Mouse (Mus musculus): ENCODE measurements at regions not wholly inside any gene's neighbourhood (a gene's known extent, or its start where the extent isn't known, plus 50 kb on each side); places are given as distances from the start of the nearest gene placed in this dataset.

DNA sequence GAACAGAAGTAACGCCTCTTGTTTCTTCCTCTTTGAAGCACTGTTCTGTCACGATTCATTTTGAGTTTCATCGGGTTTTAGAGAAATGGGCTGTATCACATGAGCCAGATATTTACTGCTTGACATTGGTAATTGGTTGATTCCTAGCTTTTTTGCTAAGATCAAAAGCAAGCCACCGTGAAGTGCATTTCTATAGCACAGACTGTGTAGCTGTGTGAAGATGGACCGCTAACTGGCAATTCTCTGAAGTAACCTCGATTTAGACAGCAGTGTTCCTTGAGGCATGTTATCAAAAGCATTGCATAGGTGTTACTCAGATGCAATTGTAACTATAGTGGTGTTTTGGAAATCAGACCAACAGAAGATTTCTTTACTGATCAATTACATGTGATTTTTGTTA, 64.1 kb upstream of the C1qtnf3 start:
- no peaks in the 10 kb centered on the region for H3K79me3 ChIP-seq (ENCODE audit: low read depth)
- no peaks in the 10 kb centered on the region for H3K79me2 ChIP-seq (ENCODE audit: control insufficient read depth, insufficient read depth)
- no peak overlapping the region for H3K4me3 ChIP-seq (ENCODE audit: insufficient read depth, poor library complexity, severe bottlenecking)
- H3ac ChIP-seq (ENCODE audit: control insufficient read depth, insufficient read length, low read depth), result no peak overlapping the region
- no peaks in the 10 kb centered on the region for H3K27me3 ChIP-seq (ENCODE audit: control insufficient read depth, insufficient read depth, insufficient read length)
- no peak for TF ChIP-seq MYOD1 (IDR thresholded peaks at IDR 0.05; ENCODE audit: control insufficient read depth, insufficient read length, low read depth)
- no peak for TF ChIP-seq FOSL1 (IDR thresholded peaks at IDR 0.05; ENCODE audit: insufficient read depth, low read length, poor library complexity, severe bottlenecking)
- TF ChIP-seq USF1 (IDR thresholded peaks at IDR 0.05; ENCODE audit: low read depth), result no peak
- TF ChIP-seq MYOG (IDR thresholded peaks at IDR 0.05; ENCODE audit: control insufficient read depth, extremely low read depth, insufficient read length), result no peak
- TF ChIP-seq MAX (IDR thresholded peaks at IDR 0.05), result no peak
- TF ChIP-seq CTCF (IDR thresholded peaks at IDR 0.05; ENCODE audit: control insufficient read depth, insufficient read depth, insufficient read length), result no peak
- no peak for TF ChIP-seq CEBPB (IDR thresholded peaks at IDR 0.05; ENCODE audit: low read depth)
- H3K36me3 ChIP-seq (ENCODE audit: control insufficient read depth, insufficient read depth), result no peaks in the 10 kb centered on the region

DNA sequence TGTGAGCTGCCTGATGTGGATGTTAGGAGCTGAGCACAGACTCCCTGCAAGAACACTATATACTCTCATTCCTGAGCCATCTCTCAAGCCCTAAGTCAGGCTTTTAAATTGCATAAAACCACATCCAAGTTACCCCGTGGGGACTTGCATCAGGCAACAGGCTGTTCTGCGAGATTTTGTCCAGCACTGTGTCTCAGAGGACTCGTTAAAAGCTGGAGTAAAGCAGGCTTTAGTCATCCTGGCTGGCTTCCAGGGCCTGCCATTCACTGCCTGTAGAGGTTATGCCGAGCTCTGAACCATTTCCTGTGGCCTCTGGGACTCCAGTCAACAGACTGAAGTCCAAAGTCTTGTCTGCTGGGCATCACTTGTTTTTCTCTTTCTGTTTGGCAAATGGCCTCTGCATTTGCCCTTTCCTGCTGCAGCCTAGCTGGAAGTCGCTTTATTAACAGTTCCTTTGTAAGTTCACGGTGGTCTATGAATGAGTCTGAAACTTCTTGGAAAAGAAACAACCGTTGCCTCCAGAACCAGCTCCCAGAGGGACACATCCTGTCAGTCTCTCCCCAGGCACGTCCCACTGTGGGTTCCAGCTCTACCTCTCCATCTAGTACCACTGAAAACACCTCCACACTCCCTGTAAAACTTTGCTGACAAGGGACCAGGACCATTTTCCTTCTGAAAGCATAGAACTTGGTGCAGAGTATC, 61.8 kb upstream of the C1qtnf3 start:
- Histone ChIP-seq H3K79me3 (ENCODE audit: low read depth) (no peaks in the 10 kb centered on the region), H3K36me3 (ENCODE audit: control insufficient read depth, insufficient read depth) (no peaks in the 10 kb centered on the region), H3K79me2 (ENCODE audit: control insufficient read depth, insufficient read depth) (no peaks in the 10 kb centered on the region), H3K27me3 (ENCODE audit: control insufficient read depth, insufficient read depth, insufficient read length) (no peaks in the 10 kb centered on the region), H3K4me3 (ENCODE audit: insufficient read depth, poor library complexity, severe bottlenecking) (no peak overlapping the region), H3ac (ENCODE audit: control insufficient read depth, insufficient read length, low read depth) (no peak overlapping the region)
- TF ChIP-seq MAX (IDR thresholded peaks at IDR 0.05) (no peak), MYOG (IDR thresholded peaks at IDR 0.05; ENCODE audit: control insufficient read depth, extremely low read depth, insufficient read length) (no peak), FOSL1 (IDR thresholded peaks at IDR 0.05; ENCODE audit: insufficient read depth, low read length, poor library complexity, severe bottlenecking) (peak; percentile 66), CEBPB (IDR thresholded peaks at IDR 0.05; ENCODE audit: low read depth) (peak; percentile 89), MYOD1 (IDR thresholded peaks at IDR 0.05; ENCODE audit: control insufficient read depth, insufficient read length, low read depth) (peak; percentile 59), USF1 (IDR thresholded peaks at IDR 0.05; ENCODE audit: low read depth) (peak; percentile 4), CTCF (IDR thresholded peaks at IDR 0.05; ENCODE audit: control insufficient read depth, insufficient read depth, insufficient read length) (no peak)

DNA sequence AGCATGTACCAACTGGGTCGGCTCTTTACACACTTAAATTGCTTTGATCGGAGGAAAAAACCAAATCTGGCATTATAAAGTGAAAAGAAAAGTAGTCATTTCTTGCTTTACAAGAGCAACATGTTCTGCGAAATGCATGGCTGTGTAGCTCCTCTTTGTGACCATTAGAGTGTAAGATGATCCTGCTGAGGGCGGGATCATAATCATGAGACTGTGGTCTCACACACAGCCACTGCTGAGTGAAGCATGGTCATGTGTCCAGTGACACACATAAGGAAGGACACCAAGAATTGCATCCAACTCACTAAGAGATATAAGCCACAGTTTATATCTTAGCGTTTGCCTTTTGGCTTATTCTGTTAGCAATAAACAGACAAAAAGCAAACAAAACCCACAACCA, 53.8 kb upstream of the C1qtnf3 start:
- Histone ChIP-seq H3K4me3 (ENCODE audit: insufficient read depth, poor library complexity, severe bottlenecking) (no peak overlapping the region), H3K79me2 (ENCODE audit: control insufficient read depth, insufficient read depth) (no peaks in the 10 kb centered on the region), H3ac (ENCODE audit: control insufficient read depth, insufficient read length, low read depth) (no peak overlapping the region), H3K79me3 (ENCODE audit: low read depth) (no peaks in the 10 kb centered on the region), H3K36me3 (ENCODE audit: control insufficient read depth, insufficient read depth) (no peaks in the 10 kb centered on the region), H3K27me3 (ENCODE audit: control insufficient read depth, insufficient read depth, insufficient read length) (no peaks in the 10 kb centered on the region)
- TF ChIP-seq FOSL1 (IDR thresholded peaks at IDR 0.05; ENCODE audit: insufficient read depth, low read length, poor library complexity, severe bottlenecking), result no peak
- TF ChIP-seq USF1 (IDR thresholded peaks at IDR 0.05; ENCODE audit: low read depth), result peak; percentile 93
- no peak for TF ChIP-seq MYOD1 (IDR thresholded peaks at IDR 0.05; ENCODE audit: control insufficient read depth, insufficient read length, low read depth)
- peak; percentile 43 for TF ChIP-seq MAX (IDR thresholded peaks at IDR 0.05)
- no peak for TF ChIP-seq CEBPB (IDR thresholded peaks at IDR 0.05; ENCODE audit: low read depth)

DNA sequence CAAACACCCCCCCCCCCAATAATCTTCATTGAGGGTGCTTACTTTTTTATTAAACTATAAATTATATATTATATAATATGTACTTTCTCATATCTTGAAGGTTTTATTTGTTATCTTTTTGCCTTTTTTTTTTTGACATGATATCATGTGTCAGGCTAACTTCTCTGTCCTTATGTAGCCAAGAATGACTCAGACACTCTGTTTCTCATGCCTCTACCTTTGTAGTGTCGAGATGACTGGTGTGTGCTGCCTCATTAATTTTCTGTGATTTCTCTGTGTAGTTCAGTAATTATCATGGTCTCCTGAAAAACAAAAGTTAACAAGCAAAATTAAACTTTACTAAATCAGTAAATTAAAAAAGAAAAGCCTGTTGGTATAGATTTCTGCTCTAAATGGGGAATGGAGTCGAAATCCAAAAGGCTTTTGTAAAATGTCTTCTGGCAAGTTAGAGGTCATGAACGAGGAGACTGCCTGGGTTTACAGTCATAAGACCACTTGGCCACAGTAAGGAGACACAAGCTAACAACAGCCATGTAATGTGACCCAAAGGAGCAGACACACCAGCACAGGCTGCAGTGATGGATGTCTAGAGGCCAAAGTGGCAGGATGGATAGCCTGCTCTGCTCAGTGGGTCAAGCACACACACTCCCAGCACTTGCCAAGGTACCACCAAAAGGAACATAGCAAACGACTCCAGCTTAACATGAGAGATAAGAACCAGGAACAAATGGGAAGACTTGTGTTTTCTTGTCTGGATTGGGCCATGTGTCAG, 53.2 kb upstream of the C1qtnf3 start:
- Histone ChIP-seq H3ac (ENCODE audit: control insufficient read depth, insufficient read length, low read depth) (no peak overlapping the region), H3K79me2 (ENCODE audit: control insufficient read depth, insufficient read depth) (no peaks in the 10 kb centered on the region), H3K79me3 (ENCODE audit: low read depth) (no peaks in the 10 kb centered on the region), H3K4me3 (ENCODE audit: insufficient read depth, poor library complexity, severe bottlenecking) (no peak overlapping the region), H3K36me3 (ENCODE audit: control insufficient read depth, insufficient read depth) (no peaks in the 10 kb centered on the region), H3K27me3 (ENCODE audit: control insufficient read depth, insufficient read depth, insufficient read length) (no peaks in the 10 kb centered on the region)
- TF ChIP-seq CEBPB (IDR thresholded peaks at IDR 0.05; ENCODE audit: low read depth) (no peak), MAX (IDR thresholded peaks at IDR 0.05) (no peak), MYOD1 (IDR thresholded peaks at IDR 0.05; ENCODE audit: control insufficient read depth, insufficient read length, low read depth) (no peak), CTCF (IDR thresholded peaks at IDR 0.05; ENCODE audit: control insufficient read depth, insufficient read depth, insufficient read length) (no peak), USF1 (IDR thresholded peaks at IDR 0.05; ENCODE audit: low read depth) (no peak), FOSL1 (IDR thresholded peaks at IDR 0.05; ENCODE audit: insufficient read depth, low read length, poor library complexity, severe bottlenecking) (no peak), MYOG (IDR thresholded peaks at IDR 0.05; ENCODE audit: control insufficient read depth, extremely low read depth, insufficient read length) (no peak)

DNA sequence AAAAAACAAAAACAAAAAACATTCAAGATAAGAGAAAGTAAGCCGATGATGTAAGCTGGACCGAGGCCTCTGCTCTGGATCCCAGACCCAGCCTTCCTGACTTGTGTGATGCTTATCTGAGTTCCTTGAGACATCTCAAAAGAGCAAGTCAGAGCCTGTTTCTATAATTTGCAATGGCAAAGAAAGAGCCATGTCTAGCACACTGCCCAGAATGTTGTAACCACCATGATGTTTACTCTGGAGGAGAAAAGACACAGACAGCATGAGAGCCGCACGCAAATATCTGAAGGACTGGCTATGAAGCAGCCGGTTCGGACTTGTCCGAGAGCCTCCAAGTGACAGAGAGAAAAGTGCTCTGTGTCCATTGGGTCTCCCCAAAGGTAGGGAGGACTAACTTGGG, 52.2 kb upstream of the C1qtnf3 start:
- Histone ChIP-seq H3K27me3 (ENCODE audit: control insufficient read depth, insufficient read depth, insufficient read length) (no peaks in the 10 kb centered on the region), H3ac (ENCODE audit: control insufficient read depth, insufficient read length, low read depth) (no peak overlapping the region), H3K79me3 (ENCODE audit: low read depth) (no peaks in the 10 kb centered on the region), H3K36me3 (ENCODE audit: control insufficient read depth, insufficient read depth) (no peaks in the 10 kb centered on the region), H3K79me2 (ENCODE audit: control insufficient read depth, insufficient read depth) (no peaks in the 10 kb centered on the region), H3K4me3 (ENCODE audit: insufficient read depth, poor library complexity, severe bottlenecking) (no peak overlapping the region)
- TF ChIP-seq FOSL1 (IDR thresholded peaks at IDR 0.05; ENCODE audit: insufficient read depth, low read length, poor library complexity, severe bottlenecking) (no peak), MYOG (IDR thresholded peaks at IDR 0.05; ENCODE audit: control insufficient read depth, extremely low read depth, insufficient read length) (no peak), CEBPB (IDR thresholded peaks at IDR 0.05; ENCODE audit: low read depth) (no peak), MYOD1 (IDR thresholded peaks at IDR 0.05; ENCODE audit: control insufficient read depth, insufficient read length, low read depth) (no peak), CTCF (IDR thresholded peaks at IDR 0.05; ENCODE audit: control insufficient read depth, insufficient read depth, insufficient read length) (no peak), MAX (IDR thresholded peaks at IDR 0.05) (no peak), USF1 (IDR thresholded peaks at IDR 0.05; ENCODE audit: low read depth) (no peak)

Data from C2C12 (cell line).